Mouse (Mus musculus) MEL (cell line): Measurements from ENCODE around the gene Scarb1.
A peak's percentile ranks its signal among the peaks of the same experiment; 100 is the strongest.

Experiments
- CTCF ChIP-seq, 3 experiments: IDR thresholded peaks in 2 of 3; conservative IDR thresholded peaks in 1 of 3; 2 replicates each; pipeline ENCODE4 v1.5.1; 2011 to 2012; ENCODE audit warnings: low read length in 3 of 3, low read depth in 2 of 3, mild to moderate bottlenecking in 2 of 3, improper control_type of control experiment in 1 of 3, inconsistent platforms in 1 of 3, mixed read lengths in 1 of 3, moderate library complexity in 1 of 3; ENCODE audit not compliant: control insufficient read depth in 1 of 3, insufficient read depth in 1 of 3, poor library complexity in 1 of 3, severe bottlenecking in 1 of 3
- POLR2A ChIP-seq, 2 experiments: IDR thresholded peaks; 2 replicates each; pipeline ENCODE4 v1.6.1; 2011 to 2012; ENCODE audit warnings: low read length in 2 of 2, mild to moderate bottlenecking in 2 of 2, control low read depth in 1 of 2, improper control_type of control experiment in 1 of 2, low read depth in 1 of 2, moderate library complexity in 1 of 2; ENCODE audit not compliant: control insufficient read depth in 1 of 2, insufficient read depth in 1 of 2, poor library complexity in 1 of 2
- TBP ChIP-seq: IDR thresholded peaks from 2 replicates; pipeline ENCODE4 v1.8.0; 2011; ENCODE audit warnings: low read depth, low read length, improper control_type of control experiment
- USF1 ChIP-seq: IDR thresholded peaks from 2 replicates; pipeline ENCODE4 v1.6.1; 2014; ENCODE audit warnings: low read depth, mild to moderate bottlenecking, inconsistent platforms, low read length, improper control_type of control experiment, moderate library complexity

- no peak for TF ChIP-seq CTCF (IDR thresholded peaks at IDR 0.05 in 2 of 3, conservative IDR thresholded peaks at IDR 0.05 in 1 of 3; ENCODE audit: control insufficient read depth in 1 of 3, insufficient read depth in 1 of 3, low read depth in 2 of 3, low read length in 3 of 3, poor library complexity in 1 of 3, severe bottlenecking in 1 of 3)
- 0 out of 2 replicates have a peak, but pooled peaks have one; percentile 7 for TF ChIP-seq TBP
- TF ChIP-seq POLR2A (IDR thresholded peaks at IDR 0.05; ENCODE audit: control insufficient read depth in 1 of 2, insufficient read depth in 1 of 2, low read depth in 1 of 2, low read length in 2 of 2, poor library complexity in 1 of 2) = no peak
- TF ChIP-seq USF1 = no peak
Measured at GRCm38 (mm10) chr5:125357543-125358269, 16.8 kb upstream of the Scarb1 start.
